Mouse (Mus musculus): ENCODE results near the gene Slc22a1. TPM values are rescaled to one million over a fixed set of nuclear protein-coding genes. Genes with fewer than 3 reads are reported as not detected.

The Slc22a1 gene
- total RNA-seq, 1 experiment = 0.18 TPM

GRCm38 (mm10) chr17:12691899-12692298 is 16.3 kb upstream of the Slc22a1 start:
- H3K9me3 ChIP-seq (ENCODE audit: control insufficient read depth, insufficient read depth, low read depth, low read length) = no peaks in the 10 kb centered on the region
- H3K9ac ChIP-seq (ENCODE audit: insufficient read depth, low read depth, low read length, poor library complexity, severe bottlenecking) = no peak overlapping the region
- in situ Hi-C loops (cut with MboI; ENCODE audit: low sequenced_read_pairs in 2 of 2, unreplicated experiment in 2 of 2) = no loop called here
- H3K36me3 ChIP-seq (ENCODE audit: control insufficient read depth, insufficient read depth, low read length, poor library complexity, severe bottlenecking) = peaks cover 62% of the 10 kb centered on the region
- peaks cover 0 to 2% of the 10 kb centered on the region in 2 experiments; a peak in 1 of 4 replicates for H3K4me1 ChIP-seq (ENCODE audit: control insufficient read depth in 2 of 2, insufficient read depth in 2 of 2, low read length in 2 of 2, poor library complexity in 1 of 2)
- DNase-seq (ENCODE audit: low read depth, low spot score) = no peak
- H3K27ac ChIP-seq (ENCODE audit: insufficient read depth, low read depth, low read length, poor library complexity, severe bottlenecking) = no peak overlapping the region
- no peak overlapping the region for H3K4me3 ChIP-seq (ENCODE audit: insufficient read depth in 1 of 2, low read depth in 1 of 2, low read length in 2 of 2, poor library complexity in 1 of 2, severe bottlenecking in 1 of 2)
- TF ChIP-seq MAFK (IDR thresholded peaks at IDR 0.05; ENCODE audit: insufficient read depth, low read depth, low read length) (no peak), HCFC1 (IDR thresholded peaks at IDR 0.05; ENCODE audit: borderline replicate concordance, insufficient read depth, low read length) (no peak), CHD2 (IDR thresholded peaks at IDR 0.05; ENCODE audit: low read depth, low read length) (no peak), ZNF384 (IDR thresholded peaks at IDR 0.05; ENCODE audit: low read depth, low read length) (no peak), ZC3H11A (IDR thresholded peaks at IDR 0.05; ENCODE audit: borderline replicate concordance, low read depth, low read length) (no peak)

GRCm38 (mm10) chr17:12689537-12689936 is 13.9 kb upstream of the Slc22a1 start:
- in situ Hi-C loops (cut with MboI; ENCODE audit: low sequenced_read_pairs in 2 of 2, unreplicated experiment in 2 of 2) = no loop called here
- H3K36me3 ChIP-seq (ENCODE audit: control insufficient read depth, insufficient read depth, low read length, poor library complexity, severe bottlenecking) = peaks cover 61% of the 10 kb centered on the region
- no peak overlapping the region for H3K27ac ChIP-seq (ENCODE audit: insufficient read depth, low read depth, low read length, poor library complexity, severe bottlenecking)

GRCm38 (mm10) chr17:12688427-12689110 is 12.9 kb upstream of the Slc22a1 start:
- Histone ChIP-seq H3K27ac (ENCODE audit: insufficient read depth, low read depth, low read length, poor library complexity, severe bottlenecking) (no peak overlapping the region), H3K9me3 (ENCODE audit: control insufficient read depth, insufficient read depth, low read depth, low read length) (no peaks in the 10 kb centered on the region), H3K36me3 (ENCODE audit: control insufficient read depth, insufficient read depth, low read length, poor library complexity, severe bottlenecking) (peaks cover 59% of the 10 kb centered on the region), H3K4me1 (ENCODE audit: control insufficient read depth in 2 of 2, insufficient read depth in 2 of 2, low read length in 2 of 2, poor library complexity in 1 of 2) (peaks cover 0 to 2% of the 10 kb centered on the region in 2 experiments; a peak in 1 of 4 replicates), H3K9ac (ENCODE audit: insufficient read depth, low read depth, low read length, poor library complexity, severe bottlenecking) (no peak overlapping the region), H3K4me3 (ENCODE audit: insufficient read depth in 1 of 2, low read depth in 1 of 2, low read length in 2 of 2, poor library complexity in 1 of 2, severe bottlenecking in 1 of 2) (no peak overlapping the region)
- in situ Hi-C loops (cut with MboI; ENCODE audit: low sequenced_read_pairs in 2 of 2, unreplicated experiment in 2 of 2) = no loop called here
- TF ChIP-seq ZNF384 (IDR thresholded peaks at IDR 0.05; ENCODE audit: low read depth, low read length) = no peak
- TF ChIP-seq CHD2 (IDR thresholded peaks at IDR 0.05; ENCODE audit: low read depth, low read length) = no peak
- TF ChIP-seq HCFC1 (IDR thresholded peaks at IDR 0.05; ENCODE audit: borderline replicate concordance, insufficient read depth, low read length) = no peak
- TF ChIP-seq ZC3H11A (IDR thresholded peaks at IDR 0.05; ENCODE audit: borderline replicate concordance, low read depth, low read length) = no peak
- TF ChIP-seq MAFK (IDR thresholded peaks at IDR 0.05; ENCODE audit: insufficient read depth, low read depth, low read length) = no peak
- DNase-seq (ENCODE audit: low read depth, low spot score) = no peak

More at GRCm38 (mm10) chr17:12689537-12689936, 13.9 kb upstream of the Slc22a1 start:
- Histone ChIP-seq H3K9me3 (ENCODE audit: control insufficient read depth, insufficient read depth, low read depth, low read length) (no peaks in the 10 kb centered on the region), H3K4me1 (ENCODE audit: control insufficient read depth in 2 of 2, insufficient read depth in 2 of 2, low read length in 2 of 2, poor library complexity in 1 of 2) (peaks cover 0 to 2% of the 10 kb centered on the region in 2 experiments; a peak in 1 of 4 replicates), H3K4me3 (ENCODE audit: insufficient read depth in 1 of 2, low read depth in 1 of 2, low read length in 2 of 2, poor library complexity in 1 of 2, severe bottlenecking in 1 of 2) (no peak overlapping the region), H3K9ac (ENCODE audit: insufficient read depth, low read depth, low read length, poor library complexity, severe bottlenecking) (no peak overlapping the region)
- no peak for TF ChIP-seq HCFC1 (IDR thresholded peaks at IDR 0.05; ENCODE audit: borderline replicate concordance, insufficient read depth, low read length)
- TF ChIP-seq ZNF384 (IDR thresholded peaks at IDR 0.05; ENCODE audit: low read depth, low read length) = no peak
- TF ChIP-seq ZC3H11A (IDR thresholded peaks at IDR 0.05; ENCODE audit: borderline replicate concordance, low read depth, low read length) = no peak
- no peak for TF ChIP-seq MAFK (IDR thresholded peaks at IDR 0.05; ENCODE audit: insufficient read depth, low read depth, low read length)
- no peak for TF ChIP-seq CHD2 (IDR thresholded peaks at IDR 0.05; ENCODE audit: low read depth, low read length)
- DNase-seq (ENCODE audit: low read depth, low spot score) = no peak

- no peaks in the 10 kb centered on the region for H3K9me3 ChIP-seq (ENCODE audit: control insufficient read depth, insufficient read depth, low read depth, low read length)
- H3K9ac ChIP-seq (ENCODE audit: insufficient read depth, low read depth, low read length, poor library complexity, severe bottlenecking) = no peak overlapping the region
- peaks cover 0 to 2% of the 10 kb centered on the region in 2 experiments; a peak in 1 of 4 replicates for H3K4me1 ChIP-seq (ENCODE audit: control insufficient read depth in 2 of 2, insufficient read depth in 2 of 2, low read length in 2 of 2, poor library complexity in 1 of 2)
- DNase-seq (ENCODE audit: low read depth, low spot score) = no peak
- TF ChIP-seq ZC3H11A (IDR thresholded peaks at IDR 0.05; ENCODE audit: borderline replicate concordance, low read depth, low read length) (no peak), ZNF384 (IDR thresholded peaks at IDR 0.05; ENCODE audit: low read depth, low read length) (no peak), HCFC1 (IDR thresholded peaks at IDR 0.05; ENCODE audit: borderline replicate concordance, insufficient read depth, low read length) (no peak)
- H3K36me3 ChIP-seq (ENCODE audit: control insufficient read depth, insufficient read depth, low read length, poor library complexity, severe bottlenecking) = peaks cover 47% of the 10 kb centered on the region
- no peak overlapping the region for H3K27ac ChIP-seq (ENCODE audit: insufficient read depth, low read depth, low read length, poor library complexity, severe bottlenecking)
- in situ Hi-C loops (cut with MboI; ENCODE audit: low sequenced_read_pairs in 2 of 2, unreplicated experiment in 2 of 2) = no loop called here
- H3K4me3 ChIP-seq (ENCODE audit: insufficient read depth in 1 of 2, low read depth in 1 of 2, low read length in 2 of 2, poor library complexity in 1 of 2, severe bottlenecking in 1 of 2) = no peak overlapping the region
Observed at GRCm38 (mm10) chr17:12684928-12685624, 9.4 kb upstream of the Slc22a1 start.
